Mouse (Mus musculus): ENCODE data around the gene Rmnd5b. TPM values are rescaled to one million over a fixed set of nuclear protein-coding genes. Genes with fewer than 3 reads are reported as not detected.
"Not testable (repeated sequence)": the region's sequence is repeated elsewhere in the genome, so short reads cannot be mapped to it uniquely, and the experiment has no call there.

Gene Rmnd5b
- polyA plus RNA-seq, 1 experiment, result 36.0 TPM

- DNase-seq (ENCODE audit: low read depth, low spot score), result no peak
- WGBS, result 92% methylated on average over 9 of the region's 9 CpGs
Observed at GRCm38 (mm10) chr11:51627425-51627824, 8.3 kb downstream of the Rmnd5b start.

- no peak for DNase-seq (ENCODE audit: low read depth, low spot score)
- 75% methylated on average over 5 of the region's 5 CpGs for WGBS
Observed at GRCm38 (mm10) chr11:51625187-51625820, 10.4 kb downstream of the Rmnd5b start.

GRCm38 (mm10) chr11:51622971-51623491 lies 12.7 kb downstream of the Rmnd5b start:
- no peak for DNase-seq (ENCODE audit: low read depth, low spot score)

GRCm38 (mm10) chr11:51621776-51622175 lies 13.9 kb downstream of the Rmnd5b start:
- DNase-seq (ENCODE audit: low read depth, low spot score), result no peak
- WGBS, result 91% methylated on average over 2 of the region's 2 CpGs

More at GRCm38 (mm10) chr11:51622971-51623491, 12.7 kb downstream of the Rmnd5b start:
- WGBS, result 67% methylated on average over 7 of the region's 7 CpGs

- 0% methylated on average over 11 of the region's 11 CpGs for WGBS
- no peak for DNase-seq (ENCODE audit: low read depth, low spot score)
Observed at GRCm38 (mm10) chr11:51620084-51620483, 15.6 kb downstream of the Rmnd5b start.

- DNase-seq (ENCODE audit: low read depth, low spot score), result peak; percentile 98
- under 1% methylated on average over 51 of the region's 51 CpGs for WGBS
Observed at GRCm38 (mm10) chr11:51619409-51620060, 16.2 kb downstream of the Rmnd5b start, which contains the start of gene Nhp2. TSS of gene Nhp2 (plus strand) at chr11:51619735.

GRCm38 (mm10) chr11:51618894-51619408 lies 16.7 kb downstream of the Rmnd5b start:
- DNase-seq (ENCODE audit: low read depth, low spot score), result no peak
- 27% methylated on average over 8 of the region's 8 CpGs for WGBS

- no peak for DNase-seq (ENCODE audit: low read depth, low spot score)
- under 1% methylated on average over 4 of the region's 4 CpGs for WGBS
Observed at GRCm38 (mm10) chr11:51617693-51618092, 18.0 kb downstream of the Rmnd5b start.

- WGBS, result 67% methylated on average over 7 of the region's 7 CpGs
- DNase-seq (ENCODE audit: low read depth, low spot score), result not testable (repeated sequence)
Observed at GRCm38 (mm10) chr11:51616113-51616512, 19.6 kb downstream of the Rmnd5b start.

- WGBS, result under 1% methylated on average over 14 of the region's 14 CpGs
- peak; percentile 89 for DNase-seq (ENCODE audit: low read depth, low spot score)
Observed at GRCm38 (mm10) chr11:51615601-51616000, 20.1 kb downstream of the Rmnd5b start.

- 7% methylated on average over 7 of the region's 7 CpGs for WGBS
- DNase-seq (ENCODE audit: low read depth, low spot score), result peak; percentile 61
Observed at GRCm38 (mm10) chr11:51615129-51615528, 20.6 kb downstream of the Rmnd5b start.

- no peak for DNase-seq (ENCODE audit: low read depth, low spot score)
- WGBS, result 82% methylated on average over 8 of the region's 8 CpGs
Observed at GRCm38 (mm10) chr11:51614256-51614655, 21.4 kb downstream of the Rmnd5b start.

GRCm38 (mm10) chr11:51609940-51610339 lies 25.8 kb downstream of the Rmnd5b start:
- not testable (repeated sequence) for DNase-seq (ENCODE audit: low read depth, low spot score)
- 61% methylated on average over 5 of the region's 5 CpGs for WGBS

- DNase-seq (ENCODE audit: low read depth, low spot score), result no peak
Observed at GRCm38 (mm10) chr11:51609266-51609909, 26.3 kb downstream of the Rmnd5b start.

GRCm38 (mm10) chr11:51607096-51607738 lies 28.5 kb downstream of the Rmnd5b start:
- WGBS, result 5% methylated on average over 15 of the region's 15 CpGs

More at GRCm38 (mm10) chr11:51609266-51609909, 26.3 kb downstream of the Rmnd5b start:
- WGBS, result 34% methylated on average over 3 of the region's 3 CpGs

GRCm38 (mm10) chr11:51606447-51607095 lies 29.1 kb downstream of the Rmnd5b start, which contains the start of gene Hnrnpab:
TSS of gene Hnrnpab (minus strand) at chr11:51606847.
- under 1% methylated on average over 91 of the region's 91 CpGs for WGBS
- peak; percentile 93 for DNase-seq (ENCODE audit: low read depth, low spot score)

More at GRCm38 (mm10) chr11:51607096-51607738, 28.5 kb downstream of the Rmnd5b start:
- DNase-seq (ENCODE audit: low read depth, low spot score), result no peak

- WGBS, result 1% methylated on average over 80 of the region's 81 CpGs
- DNase-seq (ENCODE audit: low read depth, low spot score), result peak; percentile 75
Observed at GRCm38 (mm10) chr11:51605602-51606446, 29.9 kb downstream of the Rmnd5b start.

- 71% methylated on average over 3 of the region's 3 CpGs for WGBS
- no peak for DNase-seq (ENCODE audit: low read depth, low spot score)
Observed at GRCm38 (mm10) chr11:51602253-51602652, 33.4 kb downstream of the Rmnd5b start.

Measured in large intestine, adult 2 months (tissue).